Mouse (Mus musculus): ENCODE results near the gene Gm28374.
"Not testable (repeated sequence)": the region's sequence is repeated elsewhere in the genome, so short reads cannot be mapped to it uniquely, and the experiment has no call there.

The Gm28374 gene

GRCm38 (mm10) chr19:6082156-6082555 lies at the start of gene Gm28374:
Gm28374 (minus strand) TSS chr19:6082256.
- no peak for DNase-seq (ENCODE audit: low spot score in 2 of 2)

GRCm38 (mm10) chr19:6130414-6131128 lies 48.5 kb upstream of the Gm28374 start:
- DNase-seq (ENCODE audit: low spot score in 2 of 2): not testable (repeated sequence)

GRCm38 (mm10) chr19:6127760-6128341 lies 45.8 kb upstream of the Gm28374 start, which contains the start of gene Snx15:
Snx15 (minus strand) TSS chr19:6128304.
- DNase-seq (ENCODE audit: low spot score in 2 of 2): peak; percentile 94 to 97

- no peak for DNase-seq (ENCODE audit: low spot score in 2 of 2)
These were observed 44.9 kb upstream of the Gm28374 start for GRCm38 (mm10) chr19:6126789-6127580.

GRCm38 (mm10) chr19:6126289-6126688 lies 44.2 kb upstream of the Gm28374 start:
- DNase-seq (ENCODE audit: low spot score in 2 of 2): peak in 1 of 2 experiments; percentile 53

- no peak for DNase-seq (ENCODE audit: low spot score in 2 of 2)
These were observed 42.8 kb upstream of the Gm28374 start for GRCm38 (mm10) chr19:6124898-6125297.

- DNase-seq (ENCODE audit: low spot score in 2 of 2): no peak
These were observed 41.3 kb upstream of the Gm28374 start for GRCm38 (mm10) chr19:6123330-6123729.

- no peak for DNase-seq (ENCODE audit: low spot score in 2 of 2)
These were observed 39.7 kb upstream of the Gm28374 start for GRCm38 (mm10) chr19:6121761-6122160.

GRCm38 (mm10) chr19:6118677-6119185 lies 36.7 kb upstream of the Gm28374 start:
- DNase-seq (ENCODE audit: low spot score in 2 of 2): no peak

GRCm38 (mm10) chr19:6117986-6118676 lies 36.1 kb upstream of the Gm28374 start, which contains the start of gene Sac3d1:
Sac3d1 (minus strand) TSS chr19:6118650.
- peak; percentile 70 to 92 for DNase-seq (ENCODE audit: low spot score in 2 of 2)

- DNase-seq (ENCODE audit: low spot score in 2 of 2): no peak
These were observed 35.4 kb upstream of the Gm28374 start for GRCm38 (mm10) chr19:6117346-6117985.

GRCm38 (mm10) chr19:6116113-6116850 lies 34.2 kb upstream of the Gm28374 start:
- no peak for DNase-seq (ENCODE audit: low spot score in 2 of 2)

GRCm38 (mm10) chr19:6113116-6113515 lies 31.1 kb upstream of the Gm28374 start:
- DNase-seq (ENCODE audit: low spot score in 2 of 2): no peak

- no peak for DNase-seq (ENCODE audit: low spot score in 2 of 2)
These were observed 23.5 kb upstream of the Gm28374 start, which contains the start of gene Naaladl1 for GRCm38 (mm10) chr19:6105586-6105985. Naaladl1 (plus strand) TSS chr19:6105782.

GRCm38 (mm10) chr19:6104476-6104875 lies 22.4 kb upstream of the Gm28374 start:
- no peak for DNase-seq (ENCODE audit: low spot score in 2 of 2)

GRCm38 (mm10) chr19:6102169-6102853 lies 20.3 kb upstream of the Gm28374 start:
- DNase-seq (ENCODE audit: low spot score in 2 of 2): no peak

GRCm38 (mm10) chr19:6101186-6101585 lies 19.1 kb upstream of the Gm28374 start:
- no peak for DNase-seq (ENCODE audit: low spot score in 2 of 2)

- DNase-seq (ENCODE audit: low spot score in 2 of 2): no peak
These were observed 15.8 kb upstream of the Gm28374 start for GRCm38 (mm10) chr19:6097847-6098246.

GRCm38 (mm10) chr19:6094119-6094518 lies 12.1 kb upstream of the Gm28374 start, which contains the start of gene AC131692.1:
AC131692.1 (plus strand) TSS chr19:6094419.
- no peak for DNase-seq (ENCODE audit: low spot score in 2 of 2)

GRCm38 (mm10) chr19:6088841-6089240 lies 6.8 kb upstream of the Gm28374 start:
- no peak for DNase-seq (ENCODE audit: low spot score in 2 of 2)

Measured in left cerebral cortex, adult 9 months (tissue).